Mouse (Mus musculus): ENCODE data around the gene Dnajb8. TPM values are rescaled to one million over a fixed set of nuclear protein-coding genes. Genes with fewer than 3 reads are reported as not detected.
A peak's percentile ranks its signal among the peaks of the same experiment; 100 is the strongest.

Gene Dnajb8
- polyA plus RNA-seq, 1 experiment: not detected

DNA sequence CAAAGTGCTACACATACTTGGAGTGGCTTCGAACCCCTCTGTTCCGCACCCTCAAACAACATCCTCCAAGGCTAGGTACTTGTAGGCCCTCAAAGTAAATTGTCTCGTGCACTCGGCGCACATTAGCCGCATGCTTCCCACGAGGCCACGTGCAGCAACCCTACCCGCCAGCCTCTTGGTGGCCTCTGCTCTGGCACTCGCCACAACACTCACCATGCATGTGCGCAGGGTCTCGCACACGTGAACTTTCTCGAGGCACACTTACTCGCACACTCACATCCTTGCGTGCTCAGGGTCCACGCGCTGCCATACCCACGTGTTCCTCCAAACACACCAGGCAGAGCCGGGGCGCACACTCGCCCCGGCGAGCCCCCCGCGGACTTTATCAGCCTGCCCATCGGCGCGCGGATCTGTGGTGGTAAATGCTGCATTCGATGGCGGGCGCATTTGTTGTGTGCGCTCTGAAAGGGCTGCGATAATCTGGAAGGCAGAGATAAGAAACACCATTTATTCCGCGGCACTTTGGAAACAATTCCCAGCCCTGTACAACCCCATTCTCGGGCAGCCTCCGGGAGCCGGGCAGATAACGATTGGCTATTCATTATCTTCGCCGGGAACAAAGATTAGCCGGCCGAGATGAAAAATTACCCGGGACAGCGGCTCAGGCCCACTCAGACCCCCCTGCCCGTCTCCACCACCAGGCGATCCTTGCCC, 31.6 kb upstream of the Dnajb8 start:
- H3K4me3 ChIP-seq (ENCODE audit: insufficient read depth, low read depth, low read length): no peak overlapping the region
- no peak for DNase-seq
- no peak overlapping the region for H3K27ac ChIP-seq (ENCODE audit: insufficient read depth, low read depth, low read length)
- H3K27me3 ChIP-seq (replicated peaks; ENCODE audit: control insufficient read depth, insufficient read depth, low read length): 0 out of 2 replicates have a peak, but pooled peaks cover 1% of the 10 kb centered on the region
- TF ChIP-seq CTCF (conservative IDR thresholded peaks at IDR 0.05; ENCODE audit: insufficient read depth, insufficient read length, low read depth, low read length): no peak
- TF ChIP-seq POLR2A (IDR thresholded peaks at IDR 0.05; ENCODE audit: low read depth, low read length): no peak
- 33% methylated on average over 49 of the region's 49 CpGs for WGBS
- no peaks in the 10 kb centered on the region for H3K4me1 ChIP-seq (ENCODE audit: control insufficient read depth, insufficient read depth, low read length)
- H3K36me3 ChIP-seq (ENCODE audit: control insufficient read depth, insufficient read depth, low read length): no peaks in the 10 kb centered on the region

- WGBS: 66% methylated on average over 6 of the region's 6 CpGs
- H3K4me1 ChIP-seq (ENCODE audit: control insufficient read depth, insufficient read depth, low read length): no peaks in the 10 kb centered on the region
- no peak overlapping the region for H3K4me3 ChIP-seq (ENCODE audit: insufficient read depth, low read depth, low read length)
- H3K36me3 ChIP-seq (ENCODE audit: control insufficient read depth, insufficient read depth, low read length): no peaks in the 10 kb centered on the region
- no peak for DNase-seq
- H3K27me3 ChIP-seq (replicated peaks; ENCODE audit: control insufficient read depth, insufficient read depth, low read length): 0 out of 2 replicates have a peak, but pooled peaks cover 1% of the 10 kb centered on the region
- H3K27ac ChIP-seq (ENCODE audit: insufficient read depth, low read depth, low read length): no peak overlapping the region
- TF ChIP-seq CTCF (conservative IDR thresholded peaks at IDR 0.05; ENCODE audit: insufficient read depth, insufficient read length, low read depth, low read length) (no peak), POLR2A (IDR thresholded peaks at IDR 0.05; ENCODE audit: low read depth, low read length) (no peak)
Observed at GRCm38 (mm10) chr6:88191024-88191365, 31.1 kb upstream of the Dnajb8 start.

DNA sequence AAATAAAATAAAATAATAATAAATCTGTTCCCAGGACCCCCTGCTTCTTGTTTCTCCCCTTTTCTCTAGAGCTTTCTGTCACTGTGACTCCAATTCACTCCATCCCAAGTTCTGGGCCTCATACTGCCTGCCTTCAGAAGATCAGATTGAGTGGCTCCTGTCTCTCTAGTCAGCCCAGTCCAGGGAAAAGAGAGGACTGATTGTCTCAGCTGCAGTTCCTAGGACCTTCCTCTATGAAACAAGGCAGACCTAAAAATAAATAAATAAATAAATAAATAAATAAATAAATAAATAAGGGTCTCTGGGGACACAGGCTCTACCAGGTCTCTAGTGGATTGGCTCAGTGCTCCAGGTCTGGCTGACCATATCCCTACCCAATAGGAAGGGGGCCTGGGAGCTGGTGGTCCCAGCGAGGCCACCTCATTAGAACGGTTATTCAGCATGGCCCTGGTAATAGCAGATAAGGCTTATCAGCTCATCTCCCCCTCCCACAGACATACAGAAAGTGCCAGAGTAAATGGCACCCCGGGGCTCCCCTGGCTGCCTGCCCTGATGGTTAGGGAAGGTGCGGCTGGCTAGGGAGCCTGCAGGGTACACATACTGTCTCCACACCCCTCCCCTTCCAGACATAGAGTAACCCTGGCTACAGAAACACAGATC, 30.5 kb upstream of the Dnajb8 start:
- no peak overlapping the region for H3K4me3 ChIP-seq (ENCODE audit: insufficient read depth, low read depth, low read length)
- H3K27me3 ChIP-seq (replicated peaks; ENCODE audit: control insufficient read depth, insufficient read depth, low read length): 0 out of 2 replicates have a peak, but pooled peaks cover 1% of the 10 kb centered on the region
- DNase-seq: no peak
- no peaks in the 10 kb centered on the region for H3K4me1 ChIP-seq (ENCODE audit: control insufficient read depth, insufficient read depth, low read length)
- TF ChIP-seq CTCF (conservative IDR thresholded peaks at IDR 0.05; ENCODE audit: insufficient read depth, insufficient read length, low read depth, low read length) (no peak), POLR2A (IDR thresholded peaks at IDR 0.05; ENCODE audit: low read depth, low read length) (no peak)
- no peaks in the 10 kb centered on the region for H3K36me3 ChIP-seq (ENCODE audit: control insufficient read depth, insufficient read depth, low read length)
- WGBS: 45% methylated on average over 4 of the region's 4 CpGs
- H3K27ac ChIP-seq (ENCODE audit: insufficient read depth, low read depth, low read length): no peak overlapping the region

DNA sequence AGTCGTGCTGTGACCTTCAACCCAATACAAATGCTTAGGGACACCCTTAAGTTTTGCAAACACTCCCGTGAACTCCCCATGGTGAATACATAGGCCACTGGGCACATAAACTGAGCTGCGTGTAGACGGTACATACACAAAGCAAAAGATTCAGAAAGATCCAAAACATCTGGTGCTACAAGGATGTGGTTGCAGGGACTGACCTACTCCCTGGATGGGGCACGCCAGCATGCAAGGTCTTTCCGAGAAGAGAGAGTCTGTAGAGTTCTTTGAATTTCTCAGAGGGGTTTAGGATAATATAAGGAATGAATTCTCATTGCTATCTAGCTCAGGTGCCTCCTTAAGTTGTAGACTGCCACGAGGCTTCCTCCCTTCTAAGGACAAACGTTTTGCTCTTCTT, 29.3 kb upstream of the Dnajb8 start:
- 41% methylated on average over 8 of the region's 8 CpGs for WGBS
- Histone ChIP-seq H3K36me3 (ENCODE audit: control insufficient read depth, insufficient read depth, low read length) (no peaks in the 10 kb centered on the region), H3K27ac (ENCODE audit: insufficient read depth, low read depth, low read length) (no peak overlapping the region), H3K4me3 (ENCODE audit: insufficient read depth, low read depth, low read length) (no peak overlapping the region), H3K27me3 (replicated peaks; ENCODE audit: control insufficient read depth, insufficient read depth, low read length) (peaks cover 1% of the 10 kb centered on the region; the same call in 1 of the 2 replicates), H3K4me1 (ENCODE audit: control insufficient read depth, insufficient read depth, low read length) (no peaks in the 10 kb centered on the region)
- no peak for TF ChIP-seq CTCF (conservative IDR thresholded peaks at IDR 0.05; ENCODE audit: insufficient read depth, insufficient read length, low read depth, low read length)
- no peak for TF ChIP-seq POLR2A (IDR thresholded peaks at IDR 0.05; ENCODE audit: low read depth, low read length)
- DNase-seq: no peak

DNA sequence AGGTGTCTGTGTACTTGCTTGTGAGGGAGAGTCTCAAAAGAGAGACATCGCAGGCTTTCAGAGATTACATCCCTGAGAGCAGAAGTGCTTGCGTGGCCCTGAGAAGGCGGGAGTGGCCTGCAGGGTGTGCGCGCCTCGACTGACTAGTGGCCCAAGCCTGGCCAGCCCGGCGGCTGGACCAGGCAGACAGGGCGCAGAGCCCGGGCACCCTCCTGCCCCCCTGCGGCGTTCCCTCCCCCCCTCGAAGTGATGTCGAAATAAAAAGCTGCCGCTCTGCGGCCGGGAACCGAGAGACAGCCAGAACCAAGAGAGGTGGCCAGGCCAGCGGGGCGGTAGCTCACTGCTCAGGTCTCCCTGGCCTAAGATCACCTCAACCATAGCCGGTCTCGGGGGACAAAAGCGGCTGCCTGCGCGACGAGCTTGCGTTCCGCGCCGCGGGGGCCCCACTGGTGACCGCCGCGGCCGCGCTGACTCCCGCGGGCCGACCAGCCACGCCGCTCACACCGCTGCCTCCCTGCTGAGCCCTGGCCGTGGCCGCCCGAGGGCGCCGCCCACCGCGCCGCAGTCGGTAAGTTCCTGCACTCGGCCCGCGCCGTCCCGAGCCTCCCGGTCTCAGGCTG, 28.5 kb upstream of the Dnajb8 start, which contains the start of gene Gata2:
TSS of gene Gata2 (plus strand) at position 459 of the 620 bp plus-strand sequence.
- peak within 1 kb of the TSS; percentile 48 for H3K4me3 ChIP-seq (ENCODE audit: insufficient read depth, low read depth, low read length)
- no peak within 1 kb of the TSS for H3K27ac ChIP-seq (ENCODE audit: insufficient read depth, low read depth, low read length)
- TF ChIP-seq CTCF (conservative IDR thresholded peaks at IDR 0.05; ENCODE audit: insufficient read depth, insufficient read length, low read depth, low read length) (no peak; the same call in 1 of the 2 replicates), POLR2A (IDR thresholded peaks at IDR 0.05; ENCODE audit: low read depth, low read length) (no peak)
- H3K27me3 ChIP-seq (replicated peaks; ENCODE audit: control insufficient read depth, insufficient read depth, low read length): peaks cover 1% of the 10 kb centered on the region; the same call in 1 of the 2 replicates
- H3K36me3 ChIP-seq (ENCODE audit: control insufficient read depth, insufficient read depth, low read length): no peaks in the 10 kb centered on the region
- no peaks in the 10 kb centered on the region for H3K4me1 ChIP-seq (ENCODE audit: control insufficient read depth, insufficient read depth, low read length)
- peak; percentile 64 for DNase-seq
- WGBS: 4% methylated on average over 57 of the region's 57 CpGs

- H3K4me3 ChIP-seq (ENCODE audit: insufficient read depth, low read depth, low read length): peak overlapping the region; percentile 48
- no peak overlapping the region for H3K27ac ChIP-seq (ENCODE audit: insufficient read depth, low read depth, low read length)
- no peak for TF ChIP-seq CTCF (conservative IDR thresholded peaks at IDR 0.05; ENCODE audit: insufficient read depth, insufficient read length, low read depth, low read length)
- whole genome bisulfite sequencing: 12% methylated on average over 58 of the region's 58 CpGs
- peaks cover 1% of the 10 kb centered on the region; the same call in 1 of the 2 replicates for H3K27me3 ChIP-seq (replicated peaks; ENCODE audit: control insufficient read depth, insufficient read depth, low read length)
- DNase-seq: no peak
- no peaks in the 10 kb centered on the region for H3K4me1 ChIP-seq (ENCODE audit: control insufficient read depth, insufficient read depth, low read length)
- H3K36me3 ChIP-seq (ENCODE audit: control insufficient read depth, insufficient read depth, low read length): no peaks in the 10 kb centered on the region
Observed at GRCm38 (mm10) chr6:88194053-88194977, 27.8 kb upstream of the Dnajb8 start.
